ENCODE assay signal across 15 mouse cellular contexts in genomic region chr1:165726986-165727385, GRCm38 (mm10).
"Had no signal": no experiment of that assay in that cellular context is flagged by ENCODE, and none has a peak within 500 bp of the region (broad histone marks: within the 10 kb centered on the region; RNA-seq: fewer than 3 reads in every experiment).

No protein-coding gene starts in this region.

- H3K4me3 ChIP-seq: layer of hippocampus, adult 2 months; limb, embryonic 12.5 days; liver, embryonic 13.5 days; lung, embryonic 15.5 days; megakaryocyte, embryonic 14.5 days; neural tube, embryonic 12.5 days had no signal

- H3K36me3 ChIP-seq: limb, embryonic 12.5 days; liver, embryonic 13.5 days; lung, embryonic 15.5 days; neural tube, embryonic 12.5 days had no signal

- DNase-seq: kidney, postnatal 10 days; kidney, postnatal 4 days; liver; liver, embryonic 13.5 days; liver, postnatal 0 days; lung, postnatal 14 days; midbrain, embryonic 14.5 days; thymus, adult 18-20 months; thymus, postnatal 14 days had no signal

- H3K4me2 ChIP-seq: limb, embryonic 12.5 days; liver, embryonic 13.5 days; lung, embryonic 15.5 days; neural tube, embryonic 12.5 days had no signal

- ATAC-seq: liver, postnatal 0 days had no signal

- H3K27ac ChIP-seq: layer of hippocampus, adult 2 months; limb, embryonic 12.5 days; liver, embryonic 13.5 days; lung, embryonic 15.5 days; macrophage; neural tube, embryonic 12.5 days had no signal

- H3K27me3 ChIP-seq: limb, embryonic 12.5 days; liver, embryonic 13.5 days; lung, embryonic 15.5 days; neural tube, embryonic 12.5 days had no signal

- H3K9me3 ChIP-seq: limb, embryonic 12.5 days; liver, embryonic 13.5 days; lung, embryonic 15.5 days; megakaryocyte, embryonic 14.5 days; neural tube, embryonic 12.5 days had no signal

- H3K4me1 ChIP-seq: neural tube, embryonic 12.5 days had no signal

- H3K9ac ChIP-seq: limb, embryonic 12.5 days; liver, embryonic 13.5 days; liver, postnatal 0 days; lung, embryonic 15.5 days; neural tube, embryonic 12.5 days had no signal
